Mouse (Mus musculus): ENCODE data around the gene Qser1. TPM values are rescaled to one million over a fixed set of nuclear protein-coding genes. Genes with fewer than 3 reads are reported as not detected.

The Qser1 gene
- polyA plus RNA-seq, 1 experiment from 2014 or later, result 13.5 TPM

GRCm38 (mm10) chr2:104805435-104805834 is 11.1 kb downstream of the Qser1 start:
- Histone ChIP-seq H3K9ac (ENCODE audit: low read length) (no peak overlapping the region), H3K9me3 (replicated peaks; ENCODE audit: control insufficient read depth, low read length) (no peaks in the 10 kb centered on the region), H3K27me3 (replicated peaks; ENCODE audit: control insufficient read depth, insufficient read depth, low read length) (no peaks in the 10 kb centered on the region), H3K36me3 (ENCODE audit: control insufficient read depth, insufficient read depth, low read length) (0 out of 2 replicates have a peak, but pooled peaks cover 5% of the 10 kb centered on the region), H3K4me2 (ENCODE audit: low read length) (no peak overlapping the region), H3K4me1 (ENCODE audit: control insufficient read depth, insufficient read depth, low read length) (no peaks in the 10 kb centered on the region), H3K4me3 (ENCODE audit: low read depth, low read length) (no peak overlapping the region), H3K27ac (ENCODE audit: low read depth, low read length) (no peak overlapping the region)
- no peak for ATAC-seq
- 88% methylated on average over 1 of the region's 1 CpGs for WGBS
- no peak for DNase-seq (ENCODE audit: low spot score)

GRCm38 (mm10) chr2:104774763-104775162 is 41.8 kb downstream of the Qser1 start:
- Histone ChIP-seq H3K9ac (ENCODE audit: low read length) (no peak overlapping the region), H3K36me3 (ENCODE audit: control insufficient read depth, insufficient read depth, low read length) (peaks cover 61% of the 10 kb centered on the region), H3K27ac (ENCODE audit: low read depth, low read length) (no peak overlapping the region), H3K27me3 (replicated peaks; ENCODE audit: control insufficient read depth, insufficient read depth, low read length) (no peaks in the 10 kb centered on the region), H3K9me3 (replicated peaks; ENCODE audit: control insufficient read depth, low read length) (no peaks in the 10 kb centered on the region), H3K4me3 (ENCODE audit: low read depth, low read length) (no peak overlapping the region), H3K4me1 (ENCODE audit: control insufficient read depth, insufficient read depth, low read length) (no peaks in the 10 kb centered on the region), H3K4me2 (ENCODE audit: low read length) (no peak overlapping the region)
- DNase-seq (ENCODE audit: low spot score) (peak; percentile 67), ATAC-seq (no peak)
- 85% methylated on average over 1 of the region's 1 CpGs for WGBS

GRCm38 (mm10) chr2:104768697-104769096 is 47.9 kb downstream of the Qser1 start:
- Histone ChIP-seq H3K27me3 (replicated peaks; ENCODE audit: control insufficient read depth, insufficient read depth, low read length) (no peaks in the 10 kb centered on the region), H3K27ac (ENCODE audit: low read depth, low read length) (no peak overlapping the region), H3K9ac (ENCODE audit: low read length) (no peak overlapping the region), H3K36me3 (ENCODE audit: control insufficient read depth, insufficient read depth, low read length) (peaks cover 41% of the 10 kb centered on the region), H3K9me3 (replicated peaks; ENCODE audit: control insufficient read depth, low read length) (no peaks in the 10 kb centered on the region), H3K4me2 (ENCODE audit: low read length) (no peak overlapping the region), H3K4me1 (ENCODE audit: control insufficient read depth, insufficient read depth, low read length) (no peaks in the 10 kb centered on the region), H3K4me3 (ENCODE audit: low read depth, low read length) (no peak overlapping the region)
- DNase-seq (ENCODE audit: low spot score), result no peak
- 93% methylated on average over 1 of the region's 1 CpGs for WGBS
- no peak for ATAC-seq

GRCm38 (mm10) chr2:104764018-104764417 is 52.5 kb downstream of the Qser1 start:
- Histone ChIP-seq H3K4me1 (ENCODE audit: control insufficient read depth, insufficient read depth, low read length) (no peaks in the 10 kb centered on the region), H3K36me3 (ENCODE audit: control insufficient read depth, insufficient read depth, low read length) (peaks cover 43% of the 10 kb centered on the region; the same call in 1 of the 2 replicates), H3K27me3 (replicated peaks; ENCODE audit: control insufficient read depth, insufficient read depth, low read length) (no peaks in the 10 kb centered on the region), H3K27ac (ENCODE audit: low read depth, low read length) (no peak overlapping the region), H3K4me3 (ENCODE audit: low read depth, low read length) (no peak overlapping the region), H3K9me3 (replicated peaks; ENCODE audit: control insufficient read depth, low read length) (no peaks in the 10 kb centered on the region), H3K4me2 (ENCODE audit: low read length) (no peak overlapping the region), H3K9ac (ENCODE audit: low read length) (no peak overlapping the region)
- DNase-seq (ENCODE audit: low spot score), result no peak
- WGBS, result 91% methylated on average over 4 of the region's 4 CpGs
- no peak for ATAC-seq

GRCm38 (mm10) chr2:104763134-104763703 is 53.3 kb downstream of the Qser1 start:
- WGBS, result 89% methylated on average over 8 of the region's 8 CpGs
- Histone ChIP-seq H3K9ac (ENCODE audit: low read length) (no peak overlapping the region), H3K4me1 (ENCODE audit: control insufficient read depth, insufficient read depth, low read length) (no peaks in the 10 kb centered on the region), H3K27ac (ENCODE audit: low read depth, low read length) (no peak overlapping the region), H3K36me3 (ENCODE audit: control insufficient read depth, insufficient read depth, low read length) (peaks cover 40% of the 10 kb centered on the region), H3K4me2 (ENCODE audit: low read length) (no peak overlapping the region), H3K4me3 (ENCODE audit: low read depth, low read length) (no peak overlapping the region), H3K27me3 (replicated peaks; ENCODE audit: control insufficient read depth, insufficient read depth, low read length) (no peaks in the 10 kb centered on the region), H3K9me3 (replicated peaks; ENCODE audit: control insufficient read depth, low read length) (no peaks in the 10 kb centered on the region)
- DNase-seq (ENCODE audit: low spot score), result no peak
- ATAC-seq, result no peak

GRCm38 (mm10) chr2:104750611-104751010 is 65.9 kb downstream of the Qser1 start:
- Histone ChIP-seq H3K27ac (ENCODE audit: low read depth, low read length) (no peak overlapping the region), H3K4me2 (ENCODE audit: low read length) (no peak overlapping the region), H3K4me1 (ENCODE audit: control insufficient read depth, insufficient read depth, low read length) (no peaks in the 10 kb centered on the region), H3K9ac (ENCODE audit: low read length) (no peak overlapping the region), H3K4me3 (ENCODE audit: low read depth, low read length) (no peak overlapping the region), H3K9me3 (replicated peaks; ENCODE audit: control insufficient read depth, low read length) (no peaks in the 10 kb centered on the region), H3K36me3 (ENCODE audit: control insufficient read depth, insufficient read depth, low read length) (peaks cover 4% of the 10 kb centered on the region; the same call in 1 of the 2 replicates), H3K27me3 (replicated peaks; ENCODE audit: control insufficient read depth, insufficient read depth, low read length) (no peaks in the 10 kb centered on the region)
- DNase-seq (ENCODE audit: low spot score) (peak; percentile 50), ATAC-seq (0 out of 2 replicates have a peak, but pooled peaks have one; percentile 46)
- WGBS, result 65% methylated on average over 3 of the region's 3 CpGs

- Histone ChIP-seq H3K9me3 (replicated peaks; ENCODE audit: control insufficient read depth, low read length) (no peaks in the 10 kb centered on the region), H3K36me3 (ENCODE audit: control insufficient read depth, insufficient read depth, low read length) (peaks cover 4% of the 10 kb centered on the region; the same call in 1 of the 2 replicates), H3K9ac (ENCODE audit: low read length) (no peak overlapping the region), H3K4me2 (ENCODE audit: low read length) (no peak overlapping the region), H3K4me3 (ENCODE audit: low read depth, low read length) (no peak overlapping the region), H3K27ac (ENCODE audit: low read depth, low read length) (no peak overlapping the region), H3K27me3 (replicated peaks; ENCODE audit: control insufficient read depth, insufficient read depth, low read length) (no peaks in the 10 kb centered on the region), H3K4me1 (ENCODE audit: control insufficient read depth, insufficient read depth, low read length) (no peaks in the 10 kb centered on the region)
- no peak for DNase-seq (ENCODE audit: low spot score)
- 82% methylated on average over 5 of the region's 5 CpGs for WGBS
- ATAC-seq, result no peak
These were observed 67.8 kb downstream of the Qser1 start for GRCm38 (mm10) chr2:104748652-104749183.

- Histone ChIP-seq H3K27ac (ENCODE audit: low read depth, low read length) (no peak overlapping the region), H3K9me3 (replicated peaks; ENCODE audit: control insufficient read depth, low read length) (no peaks in the 10 kb centered on the region), H3K4me1 (ENCODE audit: control insufficient read depth, insufficient read depth, low read length) (peaks cover 15% of the 10 kb centered on the region), H3K27me3 (replicated peaks; ENCODE audit: control insufficient read depth, insufficient read depth, low read length) (no peaks in the 10 kb centered on the region), H3K36me3 (ENCODE audit: control insufficient read depth, insufficient read depth, low read length) (no peaks in the 10 kb centered on the region), H3K9ac (ENCODE audit: low read length) (no peak overlapping the region), H3K4me2 (ENCODE audit: low read length) (no peak overlapping the region), H3K4me3 (ENCODE audit: low read depth, low read length) (no peak overlapping the region)
- DNase-seq (ENCODE audit: low spot score) (no peak), ATAC-seq (no peak)
- 55% methylated on average over 8 of the region's 8 CpGs for WGBS
These were observed 70.3 kb downstream of the Qser1 start for GRCm38 (mm10) chr2:104746251-104746650.

- Histone ChIP-seq H3K4me2 (ENCODE audit: low read length) (no peak overlapping the region), H3K27me3 (replicated peaks; ENCODE audit: control insufficient read depth, insufficient read depth, low read length) (no peaks in the 10 kb centered on the region), H3K27ac (ENCODE audit: low read depth, low read length) (no peak overlapping the region), H3K4me3 (ENCODE audit: low read depth, low read length) (no peak overlapping the region), H3K36me3 (ENCODE audit: control insufficient read depth, insufficient read depth, low read length) (no peaks in the 10 kb centered on the region), H3K9ac (ENCODE audit: low read length) (no peak overlapping the region), H3K9me3 (replicated peaks; ENCODE audit: control insufficient read depth, low read length) (no peaks in the 10 kb centered on the region), H3K4me1 (ENCODE audit: control insufficient read depth, insufficient read depth, low read length) (peaks cover 19% of the 10 kb centered on the region)
- DNase-seq (ENCODE audit: low spot score) (no peak), ATAC-seq (no peak)
- WGBS, result 49% methylated on average over 5 of the region's 5 CpGs
These were observed 72.6 kb downstream of the Qser1 start for GRCm38 (mm10) chr2:104743971-104744370.

Data from forebrain, embryonic 14.5 days (tissue).